8 mouse cellular contexts compared by ENCODE assay signal in the genomic region with DNA sequence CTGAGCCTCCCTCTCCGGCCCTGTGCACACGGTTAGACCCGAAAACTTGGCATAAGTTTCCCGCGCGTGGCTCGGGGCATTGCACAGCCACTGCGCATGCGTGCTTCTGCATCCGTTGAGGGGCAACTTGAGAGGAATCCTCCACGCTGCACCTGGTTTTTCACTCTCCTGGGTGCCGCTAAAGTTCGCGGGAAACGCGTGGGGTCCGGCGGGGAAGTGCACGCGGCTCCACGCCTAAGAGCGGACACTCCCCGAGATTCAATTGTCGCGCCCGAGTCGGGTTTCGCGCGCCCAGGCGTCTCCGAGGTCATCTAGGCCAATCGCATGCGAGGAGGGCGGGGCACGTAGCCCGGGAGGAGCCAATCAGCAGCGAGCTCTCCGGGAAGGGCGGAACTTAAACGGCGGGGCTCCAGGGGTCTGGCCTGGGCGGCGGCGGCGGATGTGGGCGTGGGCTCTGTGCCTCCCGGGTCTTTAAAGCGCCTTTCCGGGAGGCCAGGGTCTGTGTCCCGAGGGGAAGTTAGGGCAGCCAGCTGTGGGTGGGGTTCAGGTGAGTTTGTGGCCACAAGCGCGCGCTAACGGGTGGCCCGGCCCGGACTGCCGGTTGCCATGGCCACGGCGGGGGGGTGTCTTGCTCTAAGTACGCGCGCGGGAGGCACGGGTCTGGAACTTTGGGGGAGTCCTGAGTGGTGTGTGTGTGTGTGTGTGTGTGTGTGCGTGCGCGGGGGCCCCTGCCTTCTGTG. TPM values are rescaled to one million over a fixed set of nuclear protein-coding genes. Genes with fewer than 3 reads are reported as not detected.
DNase-seq lines count a peak whose midpoint lies in the region; ATAC-seq and TF ChIP-seq lines count a peak whose summit lies in the region.

No protein-coding gene starts in this region.

- peak; percentile 91 for ATAC-seq in forebrain, embryonic 11.5 days (replicated peaks; ENCODE audit: low FRiP score)
- peak; percentile 91 for ATAC-seq in heart, embryonic 16.5 days (replicated peaks; ENCODE audit: extremely low read depth, insufficient read depth, low FRiP score)
- ATAC-seq in liver, embryonic 14.5 days (ENCODE audit: insufficient read depth) = peak; percentile 84
- peak; percentile 91 for ATAC-seq in stomach, embryonic 15.5 days (ENCODE audit: insufficient read depth, low FRiP score, low read depth)

- peaks cover 79% of the 10 kb centered on the region for H3K4me1 ChIP-seq in E14TG2a.4 (replicated peaks; ENCODE audit: low read depth, low read length)
- H3K4me1 ChIP-seq in forebrain, embryonic 11.5 days (replicated peaks; ENCODE audit: control insufficient read depth, insufficient read depth, low read length) = peaks cover 25% of the 10 kb centered on the region
- H3K4me1 ChIP-seq in heart, embryonic 16.5 days (ENCODE audit: control insufficient read depth, insufficient read depth, low read length) = peaks cover 29% of the 10 kb centered on the region
- H3K4me1 ChIP-seq in liver, embryonic 14.5 days (replicated peaks; ENCODE audit: control insufficient read depth in 2 of 2, insufficient read depth in 2 of 2, low read length in 1 of 2) = peaks cover 16 to 26% of the 10 kb centered on the region in 2 experiments
- peaks cover 51% of the 10 kb centered on the region for H3K4me1 ChIP-seq in stomach, embryonic 15.5 days

- no peaks in the 10 kb centered on the region for H3K27me3 ChIP-seq in E14TG2a.4 (ENCODE audit: insufficient read depth, low read length)
- no peaks in the 10 kb centered on the region for H3K27me3 ChIP-seq in forebrain, embryonic 11.5 days (ENCODE audit: control insufficient read depth, insufficient read depth, low read length)
- H3K27me3 ChIP-seq in heart, embryonic 16.5 days (ENCODE audit: control insufficient read depth, insufficient read depth, low read length) = no peaks in the 10 kb centered on the region
- no peaks in the 10 kb centered on the region for H3K27me3 ChIP-seq in liver, embryonic 14.5 days (ENCODE audit: control insufficient read depth, insufficient read depth, low read length)
- no peaks in the 10 kb centered on the region for H3K27me3 ChIP-seq in stomach, embryonic 15.5 days (replicated peaks)

- peak overlapping the region; percentile 94 for H3K4me3 ChIP-seq in E14TG2a.4 (replicated peaks; ENCODE audit: low read length)
- H3K4me3 ChIP-seq in forebrain, embryonic 11.5 days (ENCODE audit: low read depth, low read length) = peak overlapping the region; percentile 88
- H3K4me3 ChIP-seq in heart, embryonic 16.5 days (ENCODE audit: low read length) = peak overlapping the region; percentile 79
- peak overlapping the region; percentile 80 to 88 for H3K4me3 ChIP-seq in liver, embryonic 14.5 days (ENCODE audit: insufficient read depth in 1 of 2, low read depth in 2 of 2, low read length in 2 of 2)
- H3K4me3 ChIP-seq in stomach, embryonic 15.5 days (replicated peaks) = peak overlapping the region; percentile 83

- TF ChIP-seq CTCF in E14TG2a.4 (conservative IDR thresholded peaks at IDR 0.05; ENCODE audit: low read length) = no peak
- TF ChIP-seq CTCF in liver, embryonic 14.5 days (IDR thresholded peaks at IDR 0.05; ENCODE audit: low read depth) = no peak

- under 1% methylated on average over 67 of the region's 68 CpGs for WGBS in forebrain, embryonic 11.5 days
- WGBS in heart, embryonic 16.5 days = under 1% methylated on average over 67 of the region's 68 CpGs
- WGBS in liver, embryonic 14.5 days (ENCODE audit: insufficient replicate concordance) = under 1% methylated on average over 68 of the region's 68 CpGs
- under 1% methylated on average over 68 of the region's 68 CpGs for whole genome bisulfite sequencing in stomach, embryonic 15.5 days

- H3K4me2 ChIP-seq in forebrain, embryonic 11.5 days (ENCODE audit: low read depth, low read length, severe bottlenecking) = peak overlapping the region; percentile 97
- peak overlapping the region; percentile 99 for H3K4me2 ChIP-seq in heart, embryonic 16.5 days (ENCODE audit: low read depth, low read length)
- peak overlapping the region; percentile 88 for H3K4me2 ChIP-seq in liver, embryonic 14.5 days (ENCODE audit: low read depth)
- peak overlapping the region; percentile 97 for H3K4me2 ChIP-seq in stomach, embryonic 15.5 days

- peak overlapping the region; percentile 92 for H3K9ac ChIP-seq in forebrain, embryonic 11.5 days (ENCODE audit: low read length)
- H3K9ac ChIP-seq in heart, embryonic 16.5 days (ENCODE audit: low read length) = peak overlapping the region; percentile 77
- peak overlapping the region; percentile 88 for H3K9ac ChIP-seq in liver, embryonic 14.5 days (replicated peaks)
- H3K9ac ChIP-seq in stomach, embryonic 15.5 days = peak overlapping the region; percentile 67

- peak overlapping the region; percentile 94 for H3K27ac ChIP-seq in forebrain, embryonic 11.5 days (ENCODE audit: low read depth, low read length)
- peak overlapping the region; percentile 87 for H3K27ac ChIP-seq in heart, embryonic 16.5 days (ENCODE audit: low read length)
- peak overlapping the region; percentile 93 for H3K27ac ChIP-seq in liver, embryonic 14.5 days
- H3K27ac ChIP-seq in stomach, embryonic 15.5 days = peak overlapping the region; percentile 90

- DNase-seq in c-Kit-positive CD71-positive TER-119-negative erythroid progenitor cells, embryonic 14.5 days (ENCODE audit: low read depth) = peak; percentile 96
- DNase-seq in forebrain, embryonic 11.5 days (ENCODE audit: low spot score) = peak; percentile 98
- DNase-seq in kidney, postnatal 25 days = peak; percentile 97 to 98
- DNase-seq in liver, embryonic 14.5 days (ENCODE audit: low read depth in 3 of 3, low spot score in 3 of 3) = peak; percentile 95
- DNase-seq in neural tube, embryonic 10.5 days (ENCODE audit: extremely low spot score, low spot score) = peak; percentile 96

- no peak for TF ChIP-seq EP300 in liver, embryonic 14.5 days (IDR thresholded peaks at IDR 0.05; ENCODE audit: low read depth)

- H3K36me3 ChIP-seq in E14TG2a.4 (ENCODE audit: insufficient read depth, low read length) = peaks cover 45% of the 10 kb centered on the region
- H3K36me3 ChIP-seq in forebrain, embryonic 11.5 days (ENCODE audit: control insufficient read depth, insufficient read depth, low read length) = peaks cover 4% of the 10 kb centered on the region; the same call in 1 of the 2 replicates
- H3K36me3 ChIP-seq in heart, embryonic 16.5 days (ENCODE audit: control insufficient read depth, insufficient read depth) = peaks cover 5% of the 10 kb centered on the region
- peaks cover 43% of the 10 kb centered on the region for H3K36me3 ChIP-seq in liver, embryonic 14.5 days (replicated peaks; ENCODE audit: control insufficient read depth, insufficient read depth, low read depth)
- 0 out of 2 replicates have a peak, but pooled peaks cover under 1% of the 10 kb centered on the region for H3K36me3 ChIP-seq in stomach, embryonic 15.5 days

- no peaks in the 10 kb centered on the region for H3K9me3 ChIP-seq in E14TG2a.4 (ENCODE audit: low read length)
- no peaks in the 10 kb centered on the region for H3K9me3 ChIP-seq in forebrain, embryonic 11.5 days (ENCODE audit: control insufficient read depth, low read length)
- no peaks in the 10 kb centered on the region for H3K9me3 ChIP-seq in heart, embryonic 16.5 days (replicated peaks; ENCODE audit: control insufficient read depth, low read length)
- no peaks in the 10 kb centered on the region for H3K9me3 ChIP-seq in liver, embryonic 14.5 days (ENCODE audit: control insufficient read depth, low read length)
- H3K9me3 ChIP-seq in stomach, embryonic 15.5 days = no peaks in the 10 kb centered on the region

RNA-seq across cellular contexts. Expression of a gene that starts 0.9 kb away (rescaled TPM):
- polyA plus RNA-seq in forebrain, embryonic 11.5 days (2014; fragmentation: Nextera tagmentation; extraction: Ambion mirVana) = 197 and 223 TPM in 2 replicates
- 76.6 and 94.0 TPM in 2 replicates for polyA plus RNA-seq in heart, embryonic 16.5 days (2015; fragmentation: Nextera tagmentation; extraction: Ambion mirVana)
- 72.6 and 86.2 TPM in 2 replicates for polyA plus RNA-seq in liver, embryonic 14.5 days (2012; rRNA removed)
- polyA plus RNA-seq in liver, embryonic 14.5 days (2014; fragmentation: Nextera tagmentation; extraction: Ambion mirVana) = 76.0 and 90.8 TPM in 2 replicates
- polyA plus RNA-seq in stomach, embryonic 15.5 days (2015; fragmentation: Nextera tagmentation; extraction: Ambion mirVana) = 103 and 110 TPM in 2 replicates

RNA-seq across cellular contexts. Expression of a gene that starts 3.9 kb away (rescaled TPM):
- not detected in 2 replicates for polyA plus RNA-seq in forebrain, embryonic 11.5 days (2014; fragmentation: Nextera tagmentation; extraction: Ambion mirVana)
- 0.21 TPM in 1 of 2 replicates, not detected in the other for polyA plus RNA-seq in heart, embryonic 16.5 days (2015; fragmentation: Nextera tagmentation; extraction: Ambion mirVana)
- polyA plus RNA-seq in liver, embryonic 14.5 days (2012; rRNA removed) = not detected in 2 replicates
- not detected in 2 replicates for polyA plus RNA-seq in liver, embryonic 14.5 days (2014; fragmentation: Nextera tagmentation; extraction: Ambion mirVana)
- not detected in 2 replicates for polyA plus RNA-seq in stomach, embryonic 15.5 days (2015; fragmentation: Nextera tagmentation; extraction: Ambion mirVana)

RNA-seq across cellular contexts. Expression of a gene that starts 11.3 kb away (rescaled TPM):
- 37.5 and 44.6 TPM in 2 replicates for polyA plus RNA-seq in forebrain, embryonic 11.5 days (2014; fragmentation: Nextera tagmentation; extraction: Ambion mirVana)
- polyA plus RNA-seq in heart, embryonic 16.5 days (2015; fragmentation: Nextera tagmentation; extraction: Ambion mirVana) = 79.3 and 89.4 TPM in 2 replicates
- polyA plus RNA-seq in liver, embryonic 14.5 days (2012; rRNA removed) = 7.4 and 9.2 TPM in 2 replicates
- polyA plus RNA-seq in liver, embryonic 14.5 days (2014; fragmentation: Nextera tagmentation; extraction: Ambion mirVana) = 24.2 and 27.2 TPM in 2 replicates
- polyA plus RNA-seq in stomach, embryonic 15.5 days (2015; fragmentation: Nextera tagmentation; extraction: Ambion mirVana) = 90.7 and 93.1 TPM in 2 replicates

RNA-seq across cellular contexts. Expression of a gene that starts 21.8 kb away (rescaled TPM):
- 52.1 TPM in 2 replicates for polyA plus RNA-seq in forebrain, embryonic 11.5 days (2014; fragmentation: Nextera tagmentation; extraction: Ambion mirVana)
- 23.8 and 33.0 TPM in 2 replicates for polyA plus RNA-seq in heart, embryonic 16.5 days (2015; fragmentation: Nextera tagmentation; extraction: Ambion mirVana)
- 4.2 and 4.6 TPM in 2 replicates for polyA plus RNA-seq in liver, embryonic 14.5 days (2012; rRNA removed)
- 4.5 and 6.3 TPM in 2 replicates for polyA plus RNA-seq in liver, embryonic 14.5 days (2014; fragmentation: Nextera tagmentation; extraction: Ambion mirVana)
- 27.8 and 33.9 TPM in 2 replicates for polyA plus RNA-seq in stomach, embryonic 15.5 days (2015; fragmentation: Nextera tagmentation; extraction: Ambion mirVana)

RNA-seq across cellular contexts. Expression of a gene that starts 27.4 kb away (rescaled TPM):
- 2.5 and 3.0 TPM in 2 replicates for polyA plus RNA-seq in forebrain, embryonic 11.5 days (2014; fragmentation: Nextera tagmentation; extraction: Ambion mirVana)
- 7.6 and 8.6 TPM in 2 replicates for polyA plus RNA-seq in heart, embryonic 16.5 days (2015; fragmentation: Nextera tagmentation; extraction: Ambion mirVana)
- 4.9 and 6.8 TPM in 2 replicates for polyA plus RNA-seq in liver, embryonic 14.5 days (2012; rRNA removed)
- 3.4 and 3.8 TPM in 2 replicates for polyA plus RNA-seq in liver, embryonic 14.5 days (2014; fragmentation: Nextera tagmentation; extraction: Ambion mirVana)
- 6.6 and 7.8 TPM in 2 replicates for polyA plus RNA-seq in stomach, embryonic 15.5 days (2015; fragmentation: Nextera tagmentation; extraction: Ambion mirVana)

Comparison
In these comparisons a context has a peak if more than half of its experiments do, and no peak if none do; other contexts are left out.
1. Peak in every context shown above with its lines: DNase-seq, ATAC-seq, H3K4me3 ChIP-seq and H3K27ac ChIP-seq.